Mouse (Mus musculus) CH12.LX (cell line): ENCODE results near the gene Gbgt1.

Experiments used
- MEF2A ChIP-seq: IDR thresholded peaks from 2 replicates; pipeline ENCODE4 v1.6.1; 2014; ENCODE audit warnings: low read depth, mild to moderate bottlenecking, inconsistent platforms, low read length, improper control_type of control experiment, borderline replicate concordance
- POLR2AphosphoS2 ChIP-seq: IDR thresholded peaks from 2 replicates; pipeline ENCODE4 v1.6.1; 2011; ENCODE audit warnings: low read depth, low read length, improper control_type of control experiment

GRCm38 (mm10) chr2:28514489-28514888, 17.8 kb downstream of the Gbgt1 start:
- TF ChIP-seq POLR2AphosphoS2 (no peak), MEF2A (no peak)
